Mouse (Mus musculus): ENCODE measurements around the gene Kcmf1.
A peak's percentile ranks its signal among the peaks of the same experiment; 100 is the strongest.

DNA sequence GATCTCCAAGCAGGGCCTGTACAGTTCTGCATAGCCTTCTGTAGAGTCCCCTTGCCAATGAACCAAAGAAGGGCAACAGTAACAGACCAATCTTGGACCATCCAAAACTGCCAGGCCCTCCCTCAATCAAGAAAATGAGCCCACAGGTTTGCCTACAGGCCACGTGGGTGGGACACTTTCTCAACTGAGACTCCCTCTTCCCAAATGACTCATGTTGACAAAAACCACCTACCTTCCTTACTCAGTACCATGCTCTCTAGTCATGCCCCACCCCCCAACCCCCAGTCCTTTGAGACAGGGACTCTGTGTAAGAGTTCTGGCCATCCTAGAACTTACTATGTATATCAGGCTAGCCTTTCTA lies 18.2 kb downstream of the Kcmf1 start:
- TF ChIP-seq USF1 (IDR thresholded peaks at IDR 0.05; ENCODE audit: low read depth) (peak; percentile 72), CEBPB (IDR thresholded peaks at IDR 0.05; ENCODE audit: low read depth) (no peak), CTCF (IDR thresholded peaks at IDR 0.05; ENCODE audit: control insufficient read depth, insufficient read depth, insufficient read length) (no peak), MAX (IDR thresholded peaks at IDR 0.05) (peak; percentile 9), MYOG (IDR thresholded peaks at IDR 0.05; ENCODE audit: control insufficient read depth, extremely low read depth, insufficient read length) (no peak), MYOD1 (IDR thresholded peaks at IDR 0.05; ENCODE audit: control insufficient read depth, insufficient read length, low read depth) (no peak), FOSL1 (IDR thresholded peaks at IDR 0.05; ENCODE audit: insufficient read depth, low read length, poor library complexity, severe bottlenecking) (no peak)
